Comparison of ENCODE assay signal across 22 mouse cellular contexts in genomic region chr8:8499921-8500320, GRCm38 (mm10).
DNase-seq lines count a peak whose midpoint lies in the region; ATAC-seq lines count a peak whose summit lies in the region.
"Had no signal": no experiment of that assay in that cellular context is flagged by ENCODE, and none has a peak within 500 bp of the region (broad histone marks: within the 10 kb centered on the region; RNA-seq: fewer than 3 reads in every experiment).

No protein-coding gene starts in this region.

- DNase-seq in heart, adult 11 months: peak; percentile 51
- DNase-seq in heart, adult 8-10 months (ENCODE audit: low spot score): no peak
- DNase-seq in Muller cell, postnatal 12 days (ENCODE audit: inconsistent ontology term): peak; percentile 48
- no peak for DNase-seq in liver, embryonic 11.5 days (ENCODE audit: low spot score)
- DNase-seq in kidney, adult 8-10 months: no peak
- DNase-seq: adrenal gland, adult 2 months; adrenal gland, postnatal 10 days; adrenal gland, postnatal 25 days; B cell, adult 2 months; cerebellum, adult 11-12 months; cerebellum, adult 2 months; cerebellum, adult 9-10 months; cerebellum, postnatal 10 days; cerebellum, postnatal 25 days; forebrain, postnatal 0 days had no signal

- 89% methylated on average over 9 of the region's 9 CpGs for WGBS in liver, embryonic 11.5 days

- no peak overlapping the region for H3K4me2 ChIP-seq in liver, embryonic 11.5 days
- H3K4me2 ChIP-seq: embryonic facial prominence, embryonic 12.5 days; forebrain, embryonic 13.5 days; forebrain, embryonic 15.5 days had no signal

- no peak overlapping the region for H3K27ac ChIP-seq in liver, embryonic 11.5 days (ENCODE audit: low read depth, low read length)
- H3K27ac ChIP-seq: embryonic facial prominence, embryonic 10.5 days; embryonic facial prominence, embryonic 12.5 days; forebrain, embryonic 13.5 days; forebrain, embryonic 15.5 days had no signal

- no peak overlapping the region for H3K4me3 ChIP-seq in liver, embryonic 11.5 days (ENCODE audit: low read depth, low read length)
- H3K4me3 ChIP-seq: embryonic facial prominence, embryonic 10.5 days; embryonic facial prominence, embryonic 12.5 days; forebrain, embryonic 13.5 days; forebrain, embryonic 15.5 days had no signal

- no peaks in the 10 kb centered on the region for H3K27me3 ChIP-seq in liver, embryonic 11.5 days (replicated peaks; ENCODE audit: control insufficient read depth, insufficient read depth, low read length)
- H3K27me3 ChIP-seq: CH12.LX; forebrain, embryonic 13.5 days; forebrain, embryonic 15.5 days had no signal

- H3K4me1 ChIP-seq in liver, embryonic 11.5 days (replicated peaks; ENCODE audit: control insufficient read depth, insufficient read depth, low read length): no peaks in the 10 kb centered on the region
- H3K4me1 ChIP-seq: embryonic facial prominence, embryonic 12.5 days; forebrain, embryonic 15.5 days had no signal

- no peaks in the 10 kb centered on the region for H3K36me3 ChIP-seq in liver, embryonic 11.5 days (ENCODE audit: control insufficient read depth, insufficient read depth, low read length)
- H3K36me3 ChIP-seq: embryonic facial prominence, embryonic 10.5 days; embryonic facial prominence, embryonic 12.5 days; forebrain, embryonic 15.5 days; G1E had no signal

- H3K9me3 ChIP-seq in liver, embryonic 11.5 days (ENCODE audit: control insufficient read depth, low read length): no peaks in the 10 kb centered on the region
- H3K9me3 ChIP-seq: embryonic facial prominence, embryonic 10.5 days; embryonic facial prominence, embryonic 12.5 days; forebrain, embryonic 15.5 days; G1E had no signal

- no peak overlapping the region for H3K9ac ChIP-seq in liver, embryonic 11.5 days (ENCODE audit: low read depth, low read length)
- H3K9ac ChIP-seq: embryonic facial prominence, embryonic 12.5 days; forebrain, embryonic 13.5 days; forebrain, embryonic 15.5 days; forebrain, postnatal 0 days had no signal

- no peak for ATAC-seq in liver, embryonic 11.5 days (replicated peaks; ENCODE audit: low FRiP score)
- ATAC-seq: CD4-positive, CD25-positive, alpha-beta regulatory T cell, adult 4 months; forebrain, embryonic 13.5 days; forebrain, embryonic 15.5 days; forebrain, postnatal 0 days had no signal

Comparison
In these comparisons a context has a peak if more than half of its experiments do, and no peak if none do; other contexts are left out.
1. DNase-seq: peak in heart, adult 11 months (single experiment) and Muller cell, postnatal 12 days (single experiment); none in heart, adult 8-10 months (single experiment), liver, embryonic 11.5 days (single experiment) and kidney, adult 8-10 months (0 of 2).